Mouse (Mus musculus) liver, embryonic 13.5 days (tissue): ENCODE measurements around the gene Tmtc1. TPM values are rescaled to one million over a fixed set of nuclear protein-coding genes. Genes with fewer than 3 reads are reported as not detected.

ENCODE experiments used
- ATAC-seq: fragments of 200-750 bp; cut with Nextera tagmentation; 2 replicates; pipeline ENCODE4 v1.8.0; 2017; ENCODE audit warnings: low read depth, mild to moderate bottlenecking, moderate number of reproducible peaks, moderate library complexity
- DNase-seq: peaks from one replicate; pipeline ENCODE4 v3.0.0; 2022
- H3K27ac ChIP-seq: fragments of 300-500 bp; sonication (generic); 2 replicates; pipeline ENCODE4 v1.5.1; 2015; ENCODE audit warnings: moderate library complexity, mild to moderate bottlenecking, inconsistent platforms
- H3K27me3 ChIP-seq: fragments of 300-500 bp; sonication (generic); 2 replicates; pipeline ENCODE4 v1.6.1; 2015; ENCODE audit warnings: mild to moderate bottlenecking, inconsistent platforms
- H3K36me3 ChIP-seq: fragments of 300-500 bp; sonication (generic); 2 replicates; pipeline ENCODE4 v1.6.1; 2015; ENCODE audit warnings: mild to moderate bottlenecking, inconsistent platforms
- H3K4me1 ChIP-seq: fragments of 300-500 bp; sonication (generic); replicated peaks from 2 replicates; pipeline ENCODE4 v1.6.1; 2015; ENCODE audit warnings: inconsistent platforms
- H3K4me2 ChIP-seq: fragments of 300-500 bp; sonication (generic); 2 replicates; pipeline ENCODE4 v1.6.1; 2015; ENCODE audit warnings: inconsistent platforms, mild to moderate bottlenecking, moderate library complexity
- H3K4me3 ChIP-seq: fragments of 300-500 bp; sonication (generic); replicated peaks from 2 replicates; pipeline ENCODE4 v1.5.1; 2015; ENCODE audit warnings: mild to moderate bottlenecking, inconsistent platforms
- H3K9ac ChIP-seq: fragments of 300-500 bp; sonication (generic); 2 replicates; pipeline ENCODE4 v1.6.1; 2015; ENCODE audit warnings: mild to moderate bottlenecking, inconsistent platforms
- H3K9me3 ChIP-seq: fragments of 300-500 bp; sonication (generic); replicated peaks from 2 replicates; pipeline ENCODE4 v1.6.1; 2016; ENCODE audit warnings: inconsistent platforms
- WGBS: fragments of 180-500 bp; shearing (Covaris S2); methylation state at CpG from one replicate; pipeline ENCODE4 v1.1.7; 2015; ENCODE audit not compliant: insufficient replicate concordance; 5-methylcytosine and 5-hydroxymethylcytosine counted together
- polyA plus RNA-seq: library from polyadenylated mRNA; unstranded; fragments of >200 nt; fragmentation: Nextera tagmentation; extraction: Ambion mirVana; gene quantifications from 2 replicates; pipeline ENCODE4 v1.2.1, GENCODE M21; 2015

Tmtc1 gene
- polyA plus RNA-seq, 1 experiment from 2014 or later, result 0.10 TPM

GRCm38 (mm10) chr6:148259074-148259473, 185.1 kb downstream of the Tmtc1 start:
- no peak overlapping the region for H3K4me3 ChIP-seq
- WGBS, result 70% methylated on average over 8 of the region's 8 CpGs
- H3K36me3 ChIP-seq, result no peaks in the 10 kb centered on the region
- H3K9me3 ChIP-seq, result no peaks in the 10 kb centered on the region
- H3K4me1 ChIP-seq, result peaks cover 12% of the 10 kb centered on the region; the same call in 1 of the 2 replicates
- no peak overlapping the region for H3K27ac ChIP-seq
- H3K9ac ChIP-seq, result no peak overlapping the region
- H3K4me2 ChIP-seq, result no peak overlapping the region
- H3K27me3 ChIP-seq, result no peaks in the 10 kb centered on the region
- no peak for ATAC-seq
- no peak for DNase-seq

GRCm38 (mm10) chr6:148257805-148258204, 186.4 kb downstream of the Tmtc1 start:
- H3K9me3 ChIP-seq, result no peaks in the 10 kb centered on the region
- no peaks in the 10 kb centered on the region for H3K36me3 ChIP-seq
- H3K27ac ChIP-seq, result no peak overlapping the region
- ATAC-seq (no peak), DNase-seq (no peak)
- H3K27me3 ChIP-seq, result no peaks in the 10 kb centered on the region
- H3K9ac ChIP-seq, result no peak overlapping the region
- H3K4me1 ChIP-seq, result peaks cover 12% of the 10 kb centered on the region; the same call in 1 of the 2 replicates
- H3K4me3 ChIP-seq, result no peak overlapping the region
- H3K4me2 ChIP-seq, result no peak overlapping the region
- 40% methylated on average over 2 of the region's 2 CpGs for WGBS

GRCm38 (mm10) chr6:148256109-148256508, 188.1 kb downstream of the Tmtc1 start:
- H3K4me1 ChIP-seq, result peaks cover 12% of the 10 kb centered on the region; the same call in 1 of the 2 replicates
- H3K27ac ChIP-seq, result no peak overlapping the region
- no peaks in the 10 kb centered on the region for H3K27me3 ChIP-seq
- ATAC-seq (no peak), DNase-seq (no peak)
- H3K9ac ChIP-seq, result no peak overlapping the region
- no peaks in the 10 kb centered on the region for H3K36me3 ChIP-seq
- 72% methylated on average over 3 of the region's 3 CpGs for WGBS
- no peak overlapping the region for H3K4me2 ChIP-seq
- H3K9me3 ChIP-seq, result no peaks in the 10 kb centered on the region
- H3K4me3 ChIP-seq, result no peak overlapping the region

- Histone ChIP-seq H3K4me1 (peaks cover 9% of the 10 kb centered on the region; the same call in 1 of the 2 replicates), H3K36me3 (no peaks in the 10 kb centered on the region), H3K9me3 (no peaks in the 10 kb centered on the region), H3K27me3 (no peaks in the 10 kb centered on the region), H3K9ac (no peak overlapping the region), H3K4me3 (no peak overlapping the region), H3K4me2 (no peak overlapping the region), H3K27ac (no peak overlapping the region)
- DNase-seq, result no peak
- no peak for ATAC-seq
- 65% methylated on average over 1 of the region's 1 CpGs for WGBS
Measured at GRCm38 (mm10) chr6:148255395-148256053, 188.7 kb downstream of the Tmtc1 start.

GRCm38 (mm10) chr6:148249221-148249620, 195.0 kb downstream of the Tmtc1 start:
- H3K9me3 ChIP-seq, result no peaks in the 10 kb centered on the region
- H3K36me3 ChIP-seq, result no peaks in the 10 kb centered on the region
- H3K27ac ChIP-seq, result no peak overlapping the region
- 56% methylated on average over 3 of the region's 3 CpGs for WGBS
- no peak overlapping the region for H3K4me3 ChIP-seq
- no peak overlapping the region for H3K9ac ChIP-seq
- no peaks in the 10 kb centered on the region for H3K4me1 ChIP-seq
- DNase-seq (no peak), ATAC-seq (no peak)
- H3K4me2 ChIP-seq, result no peak overlapping the region
- H3K27me3 ChIP-seq, result no peaks in the 10 kb centered on the region

GRCm38 (mm10) chr6:148248625-148249024, 195.6 kb downstream of the Tmtc1 start:
- H3K27me3 ChIP-seq, result no peaks in the 10 kb centered on the region
- no peak overlapping the region for H3K9ac ChIP-seq
- WGBS, result 39% methylated on average over 2 of the region's 2 CpGs
- no peak overlapping the region for H3K27ac ChIP-seq
- H3K4me3 ChIP-seq, result no peak overlapping the region
- H3K4me2 ChIP-seq, result no peak overlapping the region
- H3K36me3 ChIP-seq, result no peaks in the 10 kb centered on the region
- no peaks in the 10 kb centered on the region for H3K9me3 ChIP-seq
- no peaks in the 10 kb centered on the region for H3K4me1 ChIP-seq
- ATAC-seq (no peak), DNase-seq (no peak)

- Histone ChIP-seq H3K4me2 (no peak overlapping the region), H3K27me3 (no peaks in the 10 kb centered on the region), H3K36me3 (no peaks in the 10 kb centered on the region), H3K27ac (no peak overlapping the region), H3K4me3 (no peak overlapping the region), H3K4me1 (no peaks in the 10 kb centered on the region), H3K9ac (no peak overlapping the region), H3K9me3 (no peaks in the 10 kb centered on the region)
- ATAC-seq (no peak), DNase-seq (no peak)
- WGBS, result 62% methylated on average over 7 of the region's 7 CpGs
Measured at GRCm38 (mm10) chr6:148246544-148246943, 197.6 kb downstream of the Tmtc1 start.

- Histone ChIP-seq H3K4me2 (no peak overlapping the region), H3K27ac (no peak overlapping the region), H3K4me1 (no peaks in the 10 kb centered on the region), H3K9me3 (no peaks in the 10 kb centered on the region), H3K4me3 (no peak overlapping the region), H3K27me3 (no peaks in the 10 kb centered on the region), H3K9ac (no peak overlapping the region), H3K36me3 (no peaks in the 10 kb centered on the region)
- 56% methylated on average over 1 of the region's 1 CpGs for WGBS
- DNase-seq, result no peak
- no peak for ATAC-seq
Measured at GRCm38 (mm10) chr6:148244836-148245235, 199.4 kb downstream of the Tmtc1 start.

- ATAC-seq, result no peak
- WGBS, result 41% methylated on average over 3 of the region's 3 CpGs
- H3K9me3 ChIP-seq, result no peaks in the 10 kb centered on the region
Measured at GRCm38 (mm10) chr6:148242304-148242703, 201.9 kb downstream of the Tmtc1 start.

GRCm38 (mm10) chr6:148241685-148242084, 202.5 kb downstream of the Tmtc1 start:
- Histone ChIP-seq H3K4me3 (no peak overlapping the region), H3K9me3 (no peaks in the 10 kb centered on the region), H3K36me3 (no peaks in the 10 kb centered on the region), H3K4me2 (no peak overlapping the region), H3K4me1 (no peaks in the 10 kb centered on the region), H3K9ac (no peak overlapping the region), H3K27me3 (no peaks in the 10 kb centered on the region), H3K27ac (no peak overlapping the region)
- WGBS, result 77% methylated on average over 5 of the region's 5 CpGs
- DNase-seq (no peak), ATAC-seq (no peak)

More at GRCm38 (mm10) chr6:148242304-148242703, 201.9 kb downstream of the Tmtc1 start:
- Histone ChIP-seq H3K27ac (no peak overlapping the region), H3K4me3 (no peak overlapping the region), H3K36me3 (no peaks in the 10 kb centered on the region), H3K4me1 (no peaks in the 10 kb centered on the region), H3K27me3 (no peaks in the 10 kb centered on the region), H3K9ac (no peak overlapping the region), H3K4me2 (no peak overlapping the region)
- DNase-seq, result no peak

- ATAC-seq, result no peak
Measured at GRCm38 (mm10) chr6:148239311-148239710, 204.9 kb downstream of the Tmtc1 start.

GRCm38 (mm10) chr6:148237453-148237852, 206.7 kb downstream of the Tmtc1 start:
- no peaks in the 10 kb centered on the region for H3K9me3 ChIP-seq

More at GRCm38 (mm10) chr6:148239311-148239710, 204.9 kb downstream of the Tmtc1 start:
- no peak overlapping the region for H3K4me3 ChIP-seq
- no peak for DNase-seq
- H3K36me3 ChIP-seq, result no peaks in the 10 kb centered on the region
- H3K9ac ChIP-seq, result no peak overlapping the region
- H3K4me1 ChIP-seq, result no peaks in the 10 kb centered on the region
- WGBS, result 81% methylated on average over 1 of the region's 1 CpGs
- H3K27ac ChIP-seq, result no peak overlapping the region
- no peaks in the 10 kb centered on the region for H3K27me3 ChIP-seq
- no peaks in the 10 kb centered on the region for H3K9me3 ChIP-seq
- H3K4me2 ChIP-seq, result no peak overlapping the region

More at GRCm38 (mm10) chr6:148237453-148237852, 206.7 kb downstream of the Tmtc1 start:
- no peak overlapping the region for H3K27ac ChIP-seq
- H3K4me3 ChIP-seq, result no peak overlapping the region
- 55% methylated on average over 5 of the region's 5 CpGs for WGBS
- H3K27me3 ChIP-seq, result no peaks in the 10 kb centered on the region
- H3K4me1 ChIP-seq, result no peaks in the 10 kb centered on the region
- no peaks in the 10 kb centered on the region for H3K36me3 ChIP-seq
- H3K4me2 ChIP-seq, result no peak overlapping the region
- no peak overlapping the region for H3K9ac ChIP-seq
- ATAC-seq (no peak), DNase-seq (no peak)
